Mouse (Mus musculus): Measurements from ENCODE around the gene Nle1. TPM values are rescaled to one million over a fixed set of nuclear protein-coding genes. Genes with fewer than 3 reads are reported as not detected.

Nle1 gene
- 117 and 127 TPM in 2 replicates for polyA plus RNA-seq (2012)

GRCm38 (mm10) chr11:82907651-82908607 lies at the start of gene Nle1:
Gene Nle1 (minus strand): TSS chr11:82908411.
- TF ChIP-seq GATA1 (IDR thresholded peaks at IDR 0.05; ENCODE audit: low read length): no peak

- TF ChIP-seq GATA1 (IDR thresholded peaks at IDR 0.05; ENCODE audit: low read length): no peak
Measured at GRCm38 (mm10) chr11:82956925-82957324, 48.7 kb upstream of the Nle1 start.

DNA sequence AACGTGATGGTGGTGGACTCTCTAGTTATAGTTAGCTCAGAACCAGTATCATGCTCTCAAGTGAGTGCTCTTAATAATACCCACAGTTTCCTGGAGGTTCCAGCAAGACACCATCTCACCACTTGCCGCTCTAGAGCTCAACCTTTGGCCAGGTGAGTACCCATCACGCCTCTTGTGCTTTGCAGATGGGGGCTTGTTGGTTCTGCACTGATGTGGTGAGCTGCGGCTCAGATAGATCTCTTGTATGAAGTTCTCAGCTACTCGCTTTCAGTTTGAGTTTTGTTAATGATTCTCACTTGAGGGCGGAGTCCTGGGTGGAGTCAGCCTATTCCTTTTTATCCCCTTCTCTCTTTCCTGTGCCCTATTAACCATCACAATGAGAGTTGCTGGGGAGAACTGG lies 46.4 kb upstream of the Nle1 start:
- TF ChIP-seq GATA1 (IDR thresholded peaks at IDR 0.05; ENCODE audit: low read length): no peak

- TF ChIP-seq GATA1 (IDR thresholded peaks at IDR 0.05; ENCODE audit: low read length): no peak
Measured at GRCm38 (mm10) chr11:82952612-82953542, 44.7 kb upstream of the Nle1 start.

GRCm38 (mm10) chr11:82951865-82952611 lies 43.8 kb upstream of the Nle1 start:
- no peak for TF ChIP-seq GATA1 (IDR thresholded peaks at IDR 0.05; ENCODE audit: low read length)

- TF ChIP-seq GATA1 (IDR thresholded peaks at IDR 0.05; ENCODE audit: low read length): no peak
Measured at GRCm38 (mm10) chr11:82950736-82951481, 42.7 kb upstream of the Nle1 start, which contains the start of gene Slfn5. Gene Slfn5 (plus strand): TSS chr11:82951349.

GRCm38 (mm10) chr11:82949036-82949435 lies 40.8 kb upstream of the Nle1 start:
- TF ChIP-seq GATA1 (IDR thresholded peaks at IDR 0.05; ENCODE audit: low read length): no peak

GRCm38 (mm10) chr11:82947457-82947856 lies 39.2 kb upstream of the Nle1 start:
- no peak for TF ChIP-seq GATA1 (IDR thresholded peaks at IDR 0.05; ENCODE audit: low read length)

DNA sequence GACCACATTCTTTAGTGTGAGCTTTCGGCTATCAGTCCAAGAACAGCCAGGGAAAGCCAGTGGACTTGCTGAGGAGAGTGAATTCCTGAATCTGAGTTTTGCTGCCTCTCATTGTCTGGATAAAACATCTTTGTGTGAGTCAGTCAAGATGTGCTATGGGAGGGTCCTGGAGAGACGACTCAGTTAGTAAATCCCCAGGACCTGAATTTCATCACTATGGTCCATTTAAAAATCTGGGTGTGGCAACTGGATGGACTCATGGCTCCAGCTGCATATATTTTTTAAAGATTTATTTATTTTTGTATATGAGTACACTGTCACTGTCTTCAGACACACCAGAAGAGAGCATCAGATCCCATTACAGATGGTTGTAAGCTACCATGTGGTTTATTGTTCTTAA lies 37.4 kb upstream of the Nle1 start:
- no peak for TF ChIP-seq GATA1 (IDR thresholded peaks at IDR 0.05; ENCODE audit: low read length)

GRCm38 (mm10) chr11:82943336-82943735 lies 35.1 kb upstream of the Nle1 start:
- no peak for TF ChIP-seq GATA1 (IDR thresholded peaks at IDR 0.05; ENCODE audit: low read length)

GRCm38 (mm10) chr11:82933186-82933585 lies 25.0 kb upstream of the Nle1 start:
- no peak for TF ChIP-seq GATA1 (IDR thresholded peaks at IDR 0.05; ENCODE audit: low read length)

DNA sequence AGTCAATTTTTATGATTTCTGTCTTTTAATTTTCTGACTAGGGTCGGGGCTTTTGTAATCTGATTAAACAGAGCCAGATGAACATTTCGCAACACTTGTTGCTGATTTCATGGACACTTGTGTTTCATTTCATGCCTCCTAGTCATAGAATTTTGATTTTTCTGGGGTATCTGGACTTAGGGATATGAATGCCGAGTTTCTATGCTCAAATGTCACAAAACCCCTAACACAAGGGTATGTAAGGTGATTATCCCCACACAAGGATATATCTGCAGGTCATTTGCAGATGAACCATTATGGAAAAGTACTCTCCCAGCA lies 21.4 kb upstream of the Nle1 start:
- no peak for TF ChIP-seq GATA1 (IDR thresholded peaks at IDR 0.05; ENCODE audit: low read length)

GRCm38 (mm10) chr11:82928897-82929632 lies 20.9 kb upstream of the Nle1 start:
- TF ChIP-seq GATA1 (IDR thresholded peaks at IDR 0.05; ENCODE audit: low read length): no peak

DNA sequence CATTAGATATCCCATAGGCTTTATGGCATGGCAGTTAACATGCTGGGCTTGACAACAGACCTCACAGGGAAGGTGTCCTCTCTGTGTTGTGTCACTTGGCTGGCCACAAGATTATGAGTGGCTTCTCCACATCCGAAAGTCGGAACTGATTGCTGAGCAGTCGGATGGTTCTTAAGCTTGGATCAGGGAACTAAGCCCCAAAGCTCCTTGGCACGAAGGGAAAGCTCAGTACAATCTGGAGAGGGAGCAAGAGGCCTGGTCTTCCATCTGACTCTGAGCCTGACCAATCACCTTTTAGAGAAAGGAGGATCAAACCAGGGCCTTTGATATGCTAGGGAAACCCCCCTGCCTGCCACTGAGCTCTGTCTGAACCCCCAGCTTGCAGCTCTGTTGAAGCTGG lies 13.5 kb upstream of the Nle1 start:
- TF ChIP-seq GATA1 (IDR thresholded peaks at IDR 0.05; ENCODE audit: low read length): no peak

Data from G1E-ER4 (cell line).